Mouse (Mus musculus): ENCODE measurements around the gene Olfr676. TPM values are rescaled to one million over a fixed set of nuclear protein-coding genes. Genes with fewer than 3 reads are reported as not detected.

Gene Olfr676
- polyA plus RNA-seq, 1 experiment from 2014 or later: not detected

Other genes starting within 250 kb of the Olfr676 start
- gene Usp17lb, start 190.1 kb upstream of the Olfr676 start, polyA plus RNA-seq (2015; fragmentation: Nextera tagmentation; extraction: Ambion mirVana): not detected in 2 replicates
- gene Usp17la, start 175.7 kb upstream of the Olfr676 start, polyA plus RNA-seq (2015; fragmentation: Nextera tagmentation; extraction: Ambion mirVana): not detected in 2 replicates
- gene Olfr665, start 154.7 kb upstream of the Olfr676 start, polyA plus RNA-seq (2015; fragmentation: Nextera tagmentation; extraction: Ambion mirVana): not detected in 2 replicates
- not detected in 2 replicates for gene Olfr666, start 136.7 kb upstream of the Olfr676 start, polyA plus RNA-seq (2015; fragmentation: Nextera tagmentation; extraction: Ambion mirVana)
- gene Olfr667, start 111.2 kb upstream of the Olfr676 start, polyA plus RNA-seq (2015; fragmentation: Nextera tagmentation; extraction: Ambion mirVana): not detected in 2 replicates
- gene Olfr668, start 104.6 kb upstream of the Olfr676 start, polyA plus RNA-seq (2015; fragmentation: Nextera tagmentation; extraction: Ambion mirVana): not detected in 2 replicates
- not detected in 2 replicates for gene Olfr669, start 98.5 kb upstream of the Olfr676 start, polyA plus RNA-seq (2015; fragmentation: Nextera tagmentation; extraction: Ambion mirVana)
- gene Olfr670, start 70.1 kb upstream of the Olfr676 start, polyA plus RNA-seq (2015; fragmentation: Nextera tagmentation; extraction: Ambion mirVana): not detected in 2 replicates
- gene Olfr671, start 53.6 kb upstream of the Olfr676 start, polyA plus RNA-seq (2015; fragmentation: Nextera tagmentation; extraction: Ambion mirVana): not detected in 2 replicates
- not detected in 2 replicates for gene Olfr672, start 30.7 kb upstream of the Olfr676 start, polyA plus RNA-seq (2015; fragmentation: Nextera tagmentation; extraction: Ambion mirVana)
- gene Olfr675, start 4.2 kb upstream of the Olfr676 start, polyA plus RNA-seq (2015; fragmentation: Nextera tagmentation; extraction: Ambion mirVana): not detected in 2 replicates
- gene Olfr677, start 18.7 kb downstream of the Olfr676 start, polyA plus RNA-seq (2015; fragmentation: Nextera tagmentation; extraction: Ambion mirVana): not detected in 2 replicates
- gene Olfr678, start 31.8 kb downstream of the Olfr676 start, polyA plus RNA-seq (2015; fragmentation: Nextera tagmentation; extraction: Ambion mirVana): not detected in 2 replicates
- not detected in 2 replicates for gene Olfr679, start 48.5 kb downstream of the Olfr676 start, polyA plus RNA-seq (2015; fragmentation: Nextera tagmentation; extraction: Ambion mirVana)
- gene Olfr680-ps1, start 60.1 kb downstream of the Olfr676 start, polyA plus RNA-seq (2015; fragmentation: Nextera tagmentation; extraction: Ambion mirVana): not detected in 2 replicates
- not detected in 2 replicates for gene Olfr681, start 84.1 kb downstream of the Olfr676 start, polyA plus RNA-seq (2015; fragmentation: Nextera tagmentation; extraction: Ambion mirVana)
- gene Olfr683, start 114.3 kb downstream of the Olfr676 start, polyA plus RNA-seq (2015; fragmentation: Nextera tagmentation; extraction: Ambion mirVana): not detected in 2 replicates
- gene Olfr684, start 131.0 kb downstream of the Olfr676 start, polyA plus RNA-seq (2015; fragmentation: Nextera tagmentation; extraction: Ambion mirVana): not detected in 2 replicates
- not detected in 2 replicates for gene Olfr685, start 153.3 kb downstream of the Olfr676 start, polyA plus RNA-seq (2015; fragmentation: Nextera tagmentation; extraction: Ambion mirVana)
- not detected in 2 replicates for gene Olfr686, start 174.8 kb downstream of the Olfr676 start, polyA plus RNA-seq (2015; fragmentation: Nextera tagmentation; extraction: Ambion mirVana)